Mouse (Mus musculus): ENCODE measurements around the gene Zdhhc4. TPM values are rescaled to one million over a fixed set of nuclear protein-coding genes. Genes with fewer than 3 reads are reported as not detected.
A peak's percentile ranks its signal among the peaks of the same experiment; 100 is the strongest.

Zdhhc4 gene
- total RNA-seq, 1 experiment from 2014 or later: 22.5 TPM

GRCm38 (mm10) chr5:143292879-143293278 lies 36.2 kb downstream of the Zdhhc4 start:
- ATAC-seq (replicated peaks; ENCODE audit: insufficient number of reproducible peaks, low FRiP score, low TSS enrichment, poor library complexity, severe bottlenecking): no peak

- no peak for ATAC-seq (replicated peaks; ENCODE audit: insufficient number of reproducible peaks, low FRiP score, low TSS enrichment, poor library complexity, severe bottlenecking)
These were observed 39.8 kb downstream of the Zdhhc4 start for GRCm38 (mm10) chr5:143289299-143289698.

- no peak for ATAC-seq (replicated peaks; ENCODE audit: insufficient number of reproducible peaks, low FRiP score, low TSS enrichment, poor library complexity, severe bottlenecking)
These were observed 40.6 kb downstream of the Zdhhc4 start for GRCm38 (mm10) chr5:143288378-143288911.

- ATAC-seq (replicated peaks; ENCODE audit: insufficient number of reproducible peaks, low FRiP score, low TSS enrichment, poor library complexity, severe bottlenecking): no peak; the same call in 1 of the 2 replicates
These were observed 41.2 kb downstream of the Zdhhc4 start for GRCm38 (mm10) chr5:143287774-143288328.

GRCm38 (mm10) chr5:143284762-143285161 lies 44.3 kb downstream of the Zdhhc4 start:
- no peak for ATAC-seq (replicated peaks; ENCODE audit: insufficient number of reproducible peaks, low FRiP score, low TSS enrichment, poor library complexity, severe bottlenecking)

GRCm38 (mm10) chr5:143279247-143279646 lies 49.8 kb downstream of the Zdhhc4 start:
- no peak for ATAC-seq (replicated peaks; ENCODE audit: insufficient number of reproducible peaks, low FRiP score, low TSS enrichment, poor library complexity, severe bottlenecking)

- no peak for ATAC-seq (replicated peaks; ENCODE audit: insufficient number of reproducible peaks, low FRiP score, low TSS enrichment, poor library complexity, severe bottlenecking)
These were observed 53.3 kb downstream of the Zdhhc4 start for GRCm38 (mm10) chr5:143275761-143276160.

- ATAC-seq (replicated peaks; ENCODE audit: insufficient number of reproducible peaks, low FRiP score, low TSS enrichment, poor library complexity, severe bottlenecking): no peak
These were observed 56.3 kb downstream of the Zdhhc4 start for GRCm38 (mm10) chr5:143272540-143273330.

- no peak for ATAC-seq (replicated peaks; ENCODE audit: insufficient number of reproducible peaks, low FRiP score, low TSS enrichment, poor library complexity, severe bottlenecking)
These were observed 56.9 kb downstream of the Zdhhc4 start for GRCm38 (mm10) chr5:143272108-143272507.

GRCm38 (mm10) chr5:143271642-143272041 lies 57.4 kb downstream of the Zdhhc4 start:
- ATAC-seq (replicated peaks; ENCODE audit: insufficient number of reproducible peaks, low FRiP score, low TSS enrichment, poor library complexity, severe bottlenecking): no peak

GRCm38 (mm10) chr5:143270151-143270519 lies 58.9 kb downstream of the Zdhhc4 start:
- ATAC-seq (replicated peaks; ENCODE audit: insufficient number of reproducible peaks, low FRiP score, low TSS enrichment, poor library complexity, severe bottlenecking): 0 out of 2 replicates have a peak, but pooled peaks have one; percentile 3

GRCm38 (mm10) chr5:143269363-143270150 lies 59.5 kb downstream of the Zdhhc4 start, which contains the start of gene Zfp316:
Zfp316 (minus strand) TSS chr5:143270022.
- peak; percentile 49 for ATAC-seq (replicated peaks; ENCODE audit: insufficient number of reproducible peaks, low FRiP score, low TSS enrichment, poor library complexity, severe bottlenecking)

- no peak for ATAC-seq (replicated peaks; ENCODE audit: insufficient number of reproducible peaks, low FRiP score, low TSS enrichment, poor library complexity, severe bottlenecking)
These were observed 60.1 kb downstream of the Zdhhc4 start for GRCm38 (mm10) chr5:143268985-143269362.

GRCm38 (mm10) chr5:143266794-143267193 lies 62.3 kb downstream of the Zdhhc4 start:
- no peak for ATAC-seq (replicated peaks; ENCODE audit: insufficient number of reproducible peaks, low FRiP score, low TSS enrichment, poor library complexity, severe bottlenecking)

Other genes starting within 250 kb of the Zdhhc4 start
- 100 to 120 TPM (median 101 TPM) in 3 replicates for gene Rnf216, start 216.3 kb downstream of the Zdhhc4 start, total RNA-seq (2017)
- gene Olfr718-ps1, start 181.7 kb downstream of the Zdhhc4 start, total RNA-seq (2017): not detected in 3 replicates
- 6.0 to 19.7 TPM (median 18.1 TPM) in 3 replicates for gene Rbak, start 148.5 kb downstream of the Zdhhc4 start, total RNA-seq (2017)
- 0.29 to 0.95 TPM in 2 of 3 replicates, not detected in the other for gene Spdye4b, start 148.2 kb downstream of the Zdhhc4 start, total RNA-seq (2017)
- not detected in 3 replicates for gene Spdye4a, start 102.4 kb downstream of the Zdhhc4 start, total RNA-seq (2017)
- 17.0 to 19.7 TPM (median 17.2 TPM) in 3 replicates for gene Zfp12, start 94.1 kb downstream of the Zdhhc4 start, total RNA-seq (2017)
- 1.4 to 2.9 TPM (median 1.9 TPM) in 3 replicates for gene Zfp316, start 59.2 kb downstream of the Zdhhc4 start, total RNA-seq (2017)
- gene Zfp853, start 35.6 kb downstream of the Zdhhc4 start, total RNA-seq (2017): not detected in 3 replicates
- gene E130309D02Rik, start 13.9 kb downstream of the Zdhhc4 start, total RNA-seq (2017): 7.4 to 12.5 TPM (median 10.3 TPM) in 3 replicates
- gene Grid2ip, start 28.1 kb upstream of the Zdhhc4 start, total RNA-seq (2017): not detected in 3 replicates
- 47.3 to 66.2 TPM (median 47.5 TPM) in 3 replicates for gene Kdelr2, start 74.6 kb upstream of the Zdhhc4 start, total RNA-seq (2017)
- 25.0 to 39.5 TPM (median 28.8 TPM) in 3 replicates for gene Daglb, start 135.3 kb upstream of the Zdhhc4 start, total RNA-seq (2017)
- 193 to 248 TPM (median 198 TPM) in 3 replicates for gene Rac1, start 198.8 kb upstream of the Zdhhc4 start, total RNA-seq (2017)

Data from monocyte, adult 5-6 weeks (primary cell).